Mouse (Mus musculus) limb, embryonic 11.5 days (tissue): ENCODE measurements around the gene Kcnj6. TPM values are rescaled to one million over a fixed set of nuclear protein-coding genes. Genes with fewer than 3 reads are reported as not detected.

Source experiments
- ATAC-seq: fragments of 200-750 bp; cut with Nextera tagmentation; 2 replicates; pipeline ENCODE4 v1.8.0; 2017; ENCODE audit warnings: low read depth; ENCODE audit not compliant: insufficient number of reproducible peaks, low FRiP score, low TSS enrichment
- DNase-seq: peaks from one replicate; pipeline ENCODE4 v3.0.0-alpha.2; 2015; ENCODE audit warnings: low spot score
- H3K27ac ChIP-seq: fragments of 300-500 bp; sonication (generic); replicated peaks from 2 replicates; pipeline ENCODE4 v1.5.1; 2014; ENCODE audit warnings: low read depth, mild to moderate bottlenecking, low read length
- H3K27me3 ChIP-seq: fragments of 300-500 bp; sonication (generic); 2 replicates; pipeline ENCODE4 v1.6.1; 2014; ENCODE audit warnings: mild to moderate bottlenecking, low read length, mixed read lengths; ENCODE audit not compliant: control insufficient read depth, insufficient read depth
- H3K36me3 ChIP-seq: fragments of 300-500 bp; sonication (generic); 2 replicates; pipeline ENCODE4 v1.6.1; 2014; ENCODE audit warnings: mild to moderate bottlenecking, low read length, moderate library complexity, mixed read lengths; ENCODE audit not compliant: control insufficient read depth, insufficient read depth
- H3K4me1 ChIP-seq: fragments of 300-500 bp; sonication (generic); 2 replicates; pipeline ENCODE4 v1.6.1; 2014; ENCODE audit warnings: low read length, mixed read lengths; ENCODE audit not compliant: control insufficient read depth, insufficient read depth
- H3K4me2 ChIP-seq: fragments of 300-500 bp; sonication (generic); 2 replicates; pipeline ENCODE4 v1.6.1; 2014; ENCODE audit warnings: low read depth, mild to moderate bottlenecking, moderate library complexity; ENCODE audit not compliant: severe bottlenecking
- H3K4me3 ChIP-seq: fragments of 300-500 bp; sonication (generic); 2 replicates; pipeline ENCODE4 v1.5.1; 2014; ENCODE audit warnings: low read depth, low read length
- H3K9ac ChIP-seq: fragments of 300-500 bp; sonication (generic); 2 replicates; pipeline ENCODE4 v1.6.1; 2014; ENCODE audit warnings: mild to moderate bottlenecking, low read length
- H3K9me3 ChIP-seq: fragments of 300-500 bp; sonication (generic); 2 replicates; pipeline ENCODE4 v1.6.1; 2016; ENCODE audit warnings: low read length; ENCODE audit not compliant: control insufficient read depth
- WGBS: fragments of 180-500 bp; shearing (Covaris S2); extraction: QIAGEN DNeasy Blood & Tissue Kit; methylation state at CpG from one replicate; pipeline ENCODE4 v1.1.7; 2014; 5-methylcytosine and 5-hydroxymethylcytosine counted together
- polyA plus RNA-seq: library from polyadenylated mRNA; unstranded; fragments of >200 nt; fragmentation: Nextera tagmentation; extraction: Ambion mirVana; gene quantifications from 2 replicates; pipeline ENCODE4 v1.2.1, GENCODE M21; 2014

Gene Kcnj6
- polyA plus RNA-seq, 1 experiment from 2014 or later = not detected

- 93% methylated on average over 5 of the region's 5 CpGs for WGBS
These were observed 134.0 kb downstream of the Kcnj6 start for GRCm38 (mm10) chr16:94863475-94863874.

GRCm38 (mm10) chr16:94855990-94856389 lies 141.5 kb downstream of the Kcnj6 start:
- Histone ChIP-seq H3K9ac (no peak overlapping the region), H3K4me1 (no peaks in the 10 kb centered on the region), H3K36me3 (no peaks in the 10 kb centered on the region), H3K9me3 (no peaks in the 10 kb centered on the region), H3K4me2 (no peak overlapping the region), H3K27ac (no peak overlapping the region), H3K27me3 (no peaks in the 10 kb centered on the region), H3K4me3 (no peak overlapping the region)
- DNase-seq = no peak
- ATAC-seq = no peak
- 86% methylated on average over 5 of the region's 5 CpGs for WGBS

More at GRCm38 (mm10) chr16:94863475-94863874, 134.0 kb downstream of the Kcnj6 start:
- H3K27me3 ChIP-seq = no peaks in the 10 kb centered on the region
- DNase-seq (no peak), ATAC-seq (no peak)
- no peaks in the 10 kb centered on the region for H3K36me3 ChIP-seq
- H3K4me1 ChIP-seq = no peaks in the 10 kb centered on the region
- H3K27ac ChIP-seq = no peak overlapping the region
- H3K9ac ChIP-seq = no peak overlapping the region
- no peak overlapping the region for H3K4me3 ChIP-seq
- no peak overlapping the region for H3K4me2 ChIP-seq
- no peaks in the 10 kb centered on the region for H3K9me3 ChIP-seq

GRCm38 (mm10) chr16:94852407-94853160 lies 144.9 kb downstream of the Kcnj6 start:
- Histone ChIP-seq H3K27me3 (no peaks in the 10 kb centered on the region), H3K4me1 (no peaks in the 10 kb centered on the region), H3K4me3 (no peak overlapping the region), H3K4me2 (no peak overlapping the region), H3K36me3 (no peaks in the 10 kb centered on the region), H3K27ac (no peak overlapping the region), H3K9ac (no peak overlapping the region), H3K9me3 (no peaks in the 10 kb centered on the region)
- no peak for ATAC-seq
- WGBS = 73% methylated on average over 19 of the region's 19 CpGs
- DNase-seq = no peak

GRCm38 (mm10) chr16:94850393-94850792 lies 147.1 kb downstream of the Kcnj6 start:
- no peaks in the 10 kb centered on the region for H3K36me3 ChIP-seq
- H3K4me3 ChIP-seq = no peak overlapping the region
- no peak overlapping the region for H3K9ac ChIP-seq
- no peak overlapping the region for H3K4me2 ChIP-seq
- H3K27me3 ChIP-seq = no peaks in the 10 kb centered on the region
- 73% methylated on average over 14 of the region's 14 CpGs for WGBS
- ATAC-seq (no peak), DNase-seq (no peak)
- H3K27ac ChIP-seq = no peak overlapping the region
- no peaks in the 10 kb centered on the region for H3K9me3 ChIP-seq
- H3K4me1 ChIP-seq = no peaks in the 10 kb centered on the region

GRCm38 (mm10) chr16:94845996-94846395 lies 151.5 kb downstream of the Kcnj6 start:
- Histone ChIP-seq H3K36me3 (no peaks in the 10 kb centered on the region), H3K27me3 (no peaks in the 10 kb centered on the region), H3K27ac (no peak overlapping the region), H3K9ac (no peak overlapping the region), H3K9me3 (no peaks in the 10 kb centered on the region), H3K4me1 (no peaks in the 10 kb centered on the region), H3K4me3 (no peak overlapping the region), H3K4me2 (no peak overlapping the region)
- 91% methylated on average over 5 of the region's 5 CpGs for WGBS
- DNase-seq (no peak), ATAC-seq (no peak)

- Histone ChIP-seq H3K36me3 (no peaks in the 10 kb centered on the region), H3K9ac (peak overlapping the region; percentile 22; the same call in 1 of the 2 replicates), H3K27me3 (no peaks in the 10 kb centered on the region), H3K9me3 (no peaks in the 10 kb centered on the region), H3K4me3 (no peak overlapping the region), H3K4me2 (no peak overlapping the region), H3K4me1 (no peaks in the 10 kb centered on the region), H3K27ac (no peak overlapping the region)
- 67% methylated on average over 4 of the region's 4 CpGs for WGBS
- no peak for DNase-seq
- no peak for ATAC-seq
These were observed 152.7 kb downstream of the Kcnj6 start for GRCm38 (mm10) chr16:94844769-94845168.

GRCm38 (mm10) chr16:94839398-94839797 lies 158.1 kb downstream of the Kcnj6 start:
- WGBS = 34% methylated on average over 6 of the region's 6 CpGs
- Histone ChIP-seq H3K4me2 (no peak overlapping the region), H3K4me1 (no peaks in the 10 kb centered on the region), H3K27me3 (no peaks in the 10 kb centered on the region), H3K4me3 (no peak overlapping the region), H3K36me3 (no peaks in the 10 kb centered on the region), H3K9me3 (no peaks in the 10 kb centered on the region), H3K9ac (no peak overlapping the region), H3K27ac (no peak overlapping the region)
- DNase-seq (no peak), ATAC-seq (no peak)

- ATAC-seq = no peak
- Histone ChIP-seq H3K36me3 (no peaks in the 10 kb centered on the region), H3K4me3 (no peak overlapping the region), H3K27me3 (no peaks in the 10 kb centered on the region), H3K9me3 (no peaks in the 10 kb centered on the region), H3K27ac (no peak overlapping the region), H3K9ac (no peak overlapping the region), H3K4me1 (no peaks in the 10 kb centered on the region), H3K4me2 (no peak overlapping the region)
- WGBS = 83% methylated on average over 9 of the region's 9 CpGs
- DNase-seq = no peak
These were observed 159.6 kb downstream of the Kcnj6 start for GRCm38 (mm10) chr16:94837881-94838280.

- ATAC-seq (no peak), DNase-seq (no peak)
- Histone ChIP-seq H3K9me3 (no peaks in the 10 kb centered on the region), H3K4me1 (no peaks in the 10 kb centered on the region), H3K9ac (no peak overlapping the region), H3K4me2 (no peak overlapping the region), H3K36me3 (no peaks in the 10 kb centered on the region), H3K27me3 (no peaks in the 10 kb centered on the region), H3K4me3 (no peak overlapping the region), H3K27ac (no peak overlapping the region)
- WGBS = 80% methylated on average over 9 of the region's 9 CpGs
These were observed 163.0 kb downstream of the Kcnj6 start for GRCm38 (mm10) chr16:94834502-94834901.
